Mouse (Mus musculus) testis, adult 2 months (tissue): ENCODE data around the gene Sfmbt1. TPM values are rescaled to one million over a fixed set of nuclear protein-coding genes. Genes with fewer than 3 reads are reported as not detected.

Source experiments
- H3K27ac ChIP-seq: fragments of 200-500 bp; 2 replicates; pipeline ENCODE4 v1.5.1; 2012; ENCODE audit warnings: low read depth, low read length; ENCODE audit not compliant: control insufficient read depth, insufficient read depth
- H3K27me3 ChIP-seq: fragments of 200-500 bp; 2 replicates; pipeline ENCODE4 v1.6.1; 2012; ENCODE audit warnings: mild to moderate bottlenecking, low read length, moderate library complexity; ENCODE audit not compliant: control insufficient read depth, insufficient read depth
- H3K36me3 ChIP-seq: fragments of 200-500 bp; 2 replicates; pipeline ENCODE4 v1.6.1; 2012; ENCODE audit warnings: mild to moderate bottlenecking, low read length; ENCODE audit not compliant: control insufficient read depth, insufficient read depth
- H3K4me1 ChIP-seq: fragments of 200-500 bp; 2 replicates; pipeline ENCODE4 v1.6.1; 2012; ENCODE audit warnings: low read length; ENCODE audit not compliant: control insufficient read depth, insufficient read depth
- H3K4me3 ChIP-seq: fragments of 200-500 bp; 2 replicates; pipeline ENCODE4 v1.5.1; 2012; ENCODE audit warnings: low read depth, mild to moderate bottlenecking, low read length, moderate library complexity, mixed read lengths; ENCODE audit not compliant: control insufficient read depth
- CTCF ChIP-seq: fragments of 200-500 bp; IDR thresholded peaks from 2 replicates; pipeline ENCODE4 v1.5.1; 2012; ENCODE audit warnings: low read depth, mild to moderate bottlenecking, inconsistent platforms, low read length, moderate library complexity; ENCODE audit not compliant: control insufficient read depth, insufficient read depth, insufficient replicate concordance
- POLR2A ChIP-seq: fragments of 200-500 bp; IDR thresholded peaks from 2 replicates; pipeline ENCODE4 v1.6.1; 2012; ENCODE audit warnings: low read depth, mild to moderate bottlenecking, inconsistent platforms, low read length, moderate library complexity; ENCODE audit not compliant: control insufficient read depth
- polyA plus RNA-seq: library from polyadenylated mRNA; depleted of rRNA; stranded (reverse); fragments of >200 nt; gene quantifications from 2 replicates; pipeline ENCODE4 v1.2.3, GENCODE M21; 2012

Sfmbt1 gene
- polyA plus RNA-seq, 1 experiment, result 25.6 TPM

GRCm38 (mm10) chr14:30826174-30827140 lies 111.8 kb downstream of the Sfmbt1 start:
- Histone ChIP-seq H3K36me3 (no peaks in the 10 kb centered on the region), H3K4me1 (peaks cover 5% of the 10 kb centered on the region), H3K27ac (no peak overlapping the region), H3K27me3 (no peaks in the 10 kb centered on the region), H3K4me3 (peak overlapping the region; percentile 81)
- TF ChIP-seq POLR2A (no peak), CTCF (no peak)

GRCm38 (mm10) chr14:30827480-30827879 lies 112.8 kb downstream of the Sfmbt1 start:
- Histone ChIP-seq H3K4me3 (no peak overlapping the region), H3K36me3 (no peaks in the 10 kb centered on the region), H3K27ac (no peak overlapping the region), H3K27me3 (no peaks in the 10 kb centered on the region), H3K4me1 (peaks cover 5% of the 10 kb centered on the region)
- TF ChIP-seq POLR2A (no peak), CTCF (no peak)

- Histone ChIP-seq H3K4me3 (no peak overlapping the region), H3K27ac (no peak overlapping the region), H3K36me3 (no peaks in the 10 kb centered on the region), H3K4me1 (peaks cover 5% of the 10 kb centered on the region), H3K27me3 (no peaks in the 10 kb centered on the region)
- TF ChIP-seq POLR2A (no peak), CTCF (no peak)
These were observed 113.4 kb downstream of the Sfmbt1 start for GRCm38 (mm10) chr14:30828077-30828476.

- no peaks in the 10 kb centered on the region for H3K36me3 ChIP-seq
- peak overlapping the region; percentile 36; the same call in 1 of the 2 replicates for H3K27ac ChIP-seq
- peaks cover 6% of the 10 kb centered on the region for H3K4me1 ChIP-seq
- TF ChIP-seq POLR2A (no peak), CTCF (no peak)
- no peaks in the 10 kb centered on the region for H3K27me3 ChIP-seq
- no peak overlapping the region for H3K4me3 ChIP-seq
These were observed 114.2 kb downstream of the Sfmbt1 start for GRCm38 (mm10) chr14:30828635-30829460.

- Histone ChIP-seq H3K27me3 (no peaks in the 10 kb centered on the region), H3K4me3 (no peak overlapping the region), H3K27ac (no peak overlapping the region), H3K36me3 (no peaks in the 10 kb centered on the region), H3K4me1 (peaks cover 3% of the 10 kb centered on the region; the same call in 1 of the 2 replicates)
- TF ChIP-seq CTCF (no peak), POLR2A (no peak)
These were observed 122.9 kb downstream of the Sfmbt1 start for GRCm38 (mm10) chr14:30837416-30837996.

GRCm38 (mm10) chr14:30843701-30844100 lies 129.1 kb downstream of the Sfmbt1 start:
- H3K4me3 ChIP-seq, result no peak overlapping the region
- no peaks in the 10 kb centered on the region for H3K4me1 ChIP-seq
- no peak for TF ChIP-seq CTCF
- H3K27ac ChIP-seq, result no peak overlapping the region
- H3K36me3 ChIP-seq, result no peaks in the 10 kb centered on the region
- H3K27me3 ChIP-seq, result no peaks in the 10 kb centered on the region

- Histone ChIP-seq H3K4me3 (no peak overlapping the region), H3K27ac (no peak overlapping the region), H3K27me3 (no peaks in the 10 kb centered on the region), H3K4me1 (no peaks in the 10 kb centered on the region), H3K36me3 (no peaks in the 10 kb centered on the region)
- no peak for TF ChIP-seq CTCF
- no peak for TF ChIP-seq POLR2A
These were observed 135.9 kb downstream of the Sfmbt1 start for GRCm38 (mm10) chr14:30850504-30850903.
